Mouse (Mus musculus): Measurements from ENCODE around the gene Ddb1. TPM values are rescaled to one million over a fixed set of nuclear protein-coding genes. Genes with fewer than 3 reads are reported as not detected.

The Ddb1 gene
- polyA plus RNA-seq, 1 experiment from 2014 or later: 277 TPM

GRCm38 (mm10) chr19:10587231-10587630 lies 17.9 kb upstream of the Ddb1 start:
- no peak overlapping the region for H3K4me3 ChIP-seq (ENCODE audit: low read length)
- 84% methylated on average over 8 of the region's 8 CpGs for WGBS
- peaks cover 8% of the 10 kb centered on the region for H3K36me3 ChIP-seq (ENCODE audit: control insufficient read depth, insufficient read depth)
- H3K4me1 ChIP-seq (ENCODE audit: control insufficient read depth, insufficient read depth, low read length): no peaks in the 10 kb centered on the region; the same call in 1 of the 2 replicates
- H3K27me3 ChIP-seq (ENCODE audit: control insufficient read depth, insufficient read depth, low read length): no peaks in the 10 kb centered on the region
- no peak overlapping the region for H3K9ac ChIP-seq (ENCODE audit: low read length)
- no peak overlapping the region for H3K27ac ChIP-seq (ENCODE audit: low read length)
- H3K9me3 ChIP-seq (replicated peaks; ENCODE audit: control insufficient read depth, low read length): no peaks in the 10 kb centered on the region
- ATAC-seq (replicated peaks; ENCODE audit: extremely low read depth, insufficient read depth, low FRiP score): no peak
- H3K4me2 ChIP-seq (ENCODE audit: low read depth, low read length): no peak overlapping the region

DNA sequence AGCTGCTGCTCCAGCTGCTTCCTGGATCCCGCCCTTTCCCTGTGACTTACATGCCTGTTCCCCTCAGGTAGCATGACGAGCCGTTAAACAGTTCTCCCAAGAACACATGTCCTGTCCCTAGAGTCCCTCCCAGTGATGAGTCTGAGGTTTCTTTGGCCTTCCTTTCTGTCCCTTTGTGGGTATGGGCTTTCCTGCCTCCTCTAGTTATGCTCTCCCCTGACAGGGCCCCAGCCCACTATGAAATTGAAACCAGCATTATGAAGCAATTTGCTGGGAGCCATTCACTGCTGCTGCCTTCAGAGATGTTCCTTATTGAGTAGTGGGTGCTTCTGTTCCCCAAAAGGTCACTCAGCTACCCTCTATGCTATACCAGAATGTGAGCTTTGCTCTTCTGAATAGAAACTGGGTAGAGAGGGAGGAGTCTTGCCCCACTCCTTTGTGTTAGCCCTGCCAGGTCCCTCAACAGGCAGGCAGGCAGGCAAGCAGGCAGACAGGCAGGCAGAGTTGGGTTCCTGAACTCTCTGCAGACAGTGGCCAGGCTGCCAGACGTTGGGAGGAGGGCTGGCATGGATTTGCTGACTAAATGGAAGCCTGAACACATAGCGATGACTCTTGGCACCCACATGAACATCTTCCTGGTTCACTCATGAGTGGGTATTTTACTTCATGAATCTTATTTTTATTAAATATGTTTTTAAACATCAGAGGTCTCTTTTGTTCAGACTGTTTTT lies 15.8 kb upstream of the Ddb1 start:
- 63% methylated on average over 5 of the region's 5 CpGs for WGBS
- no peak for ATAC-seq (replicated peaks; ENCODE audit: extremely low read depth, insufficient read depth, low FRiP score)
- no peak overlapping the region for H3K4me2 ChIP-seq (ENCODE audit: low read depth, low read length)
- H3K27ac ChIP-seq (ENCODE audit: low read length): no peak overlapping the region
- H3K27me3 ChIP-seq (ENCODE audit: control insufficient read depth, insufficient read depth, low read length): no peaks in the 10 kb centered on the region
- peaks cover 8% of the 10 kb centered on the region for H3K36me3 ChIP-seq (ENCODE audit: control insufficient read depth, insufficient read depth)
- H3K9ac ChIP-seq (ENCODE audit: low read length): no peak overlapping the region
- no peaks in the 10 kb centered on the region for H3K4me1 ChIP-seq (ENCODE audit: control insufficient read depth, insufficient read depth, low read length)
- H3K4me3 ChIP-seq (ENCODE audit: low read length): no peak overlapping the region
- no peaks in the 10 kb centered on the region for H3K9me3 ChIP-seq (replicated peaks; ENCODE audit: control insufficient read depth, low read length)

DNA sequence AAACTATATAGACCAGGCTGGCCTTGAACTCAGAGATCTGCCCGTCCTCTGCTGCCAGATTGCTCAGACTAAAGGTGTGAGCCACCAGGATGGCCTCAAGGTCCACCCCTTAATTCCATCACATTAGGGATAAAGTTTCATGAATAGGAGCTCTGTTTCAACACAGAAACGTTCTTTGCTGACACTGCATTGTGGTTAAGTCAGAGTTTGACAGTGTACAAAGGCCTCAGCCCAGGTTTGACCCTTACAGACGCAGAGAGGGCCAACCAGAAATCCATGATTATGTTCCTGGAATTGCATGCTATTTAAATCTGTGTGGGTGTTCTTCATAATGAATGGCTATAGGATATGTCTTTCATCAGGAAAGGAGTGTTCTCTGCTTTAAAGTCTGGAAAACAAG lies 14.8 kb upstream of the Ddb1 start:
- no peak overlapping the region for H3K27ac ChIP-seq (ENCODE audit: low read length)
- 70% methylated on average over 3 of the region's 3 CpGs for WGBS
- no peak for ATAC-seq (replicated peaks; ENCODE audit: extremely low read depth, insufficient read depth, low FRiP score)
- no peaks in the 10 kb centered on the region for H3K9me3 ChIP-seq (replicated peaks; ENCODE audit: control insufficient read depth, low read length)
- H3K36me3 ChIP-seq (ENCODE audit: control insufficient read depth, insufficient read depth): peaks cover 6% of the 10 kb centered on the region
- H3K4me1 ChIP-seq (ENCODE audit: control insufficient read depth, insufficient read depth, low read length): no peaks in the 10 kb centered on the region
- H3K9ac ChIP-seq (ENCODE audit: low read length): no peak overlapping the region
- H3K27me3 ChIP-seq (ENCODE audit: control insufficient read depth, insufficient read depth, low read length): no peaks in the 10 kb centered on the region
- H3K4me2 ChIP-seq (ENCODE audit: low read depth, low read length): no peak overlapping the region
- H3K4me3 ChIP-seq (ENCODE audit: low read length): no peak overlapping the region

GRCm38 (mm10) chr19:10591659-10592377 lies 13.3 kb upstream of the Ddb1 start:
- Histone ChIP-seq H3K27ac (ENCODE audit: low read length) (no peak overlapping the region), H3K4me2 (ENCODE audit: low read depth, low read length) (no peak overlapping the region), H3K9me3 (replicated peaks; ENCODE audit: control insufficient read depth, low read length) (no peaks in the 10 kb centered on the region), H3K4me3 (ENCODE audit: low read length) (no peak overlapping the region), H3K4me1 (ENCODE audit: control insufficient read depth, insufficient read depth, low read length) (no peaks in the 10 kb centered on the region), H3K9ac (ENCODE audit: low read length) (no peak overlapping the region), H3K36me3 (ENCODE audit: control insufficient read depth, insufficient read depth) (peaks cover 6% of the 10 kb centered on the region), H3K27me3 (ENCODE audit: control insufficient read depth, insufficient read depth, low read length) (no peaks in the 10 kb centered on the region)
- no peak for ATAC-seq (replicated peaks; ENCODE audit: extremely low read depth, insufficient read depth, low FRiP score)
- 88% methylated on average over 6 of the region's 6 CpGs for WGBS

DNA sequence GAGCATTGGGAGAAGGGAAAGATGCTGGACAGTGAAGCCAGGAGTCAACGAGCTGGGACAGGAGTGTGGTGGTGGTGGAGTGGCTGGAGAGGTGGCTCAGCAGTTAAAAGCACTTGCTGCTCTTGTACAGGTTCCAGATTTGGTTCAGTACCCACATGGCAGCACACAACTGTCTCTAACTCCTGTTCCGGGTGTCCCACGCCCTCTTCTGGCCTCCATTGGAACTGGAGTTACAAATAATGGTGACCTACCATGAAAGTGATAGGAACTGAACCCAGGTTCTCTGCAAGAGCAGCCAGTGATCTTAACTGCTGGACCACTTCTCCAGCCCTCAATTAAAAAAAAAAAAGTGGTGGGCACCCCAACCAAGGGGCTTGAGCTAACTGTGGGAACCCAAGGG lies 6.9 kb upstream of the Ddb1 start:
- ATAC-seq (replicated peaks; ENCODE audit: extremely low read depth, insufficient read depth, low FRiP score): no peak
- Histone ChIP-seq H3K27ac (ENCODE audit: low read length) (no peak overlapping the region), H3K4me1 (ENCODE audit: control insufficient read depth, insufficient read depth, low read length) (peaks cover 9% of the 10 kb centered on the region; the same call in 1 of the 2 replicates), H3K36me3 (ENCODE audit: control insufficient read depth, insufficient read depth) (no peaks in the 10 kb centered on the region), H3K9me3 (replicated peaks; ENCODE audit: control insufficient read depth, low read length) (no peaks in the 10 kb centered on the region), H3K4me3 (ENCODE audit: low read length) (no peak overlapping the region), H3K4me2 (ENCODE audit: low read depth, low read length) (no peak overlapping the region), H3K9ac (ENCODE audit: low read length) (no peak overlapping the region), H3K27me3 (ENCODE audit: control insufficient read depth, insufficient read depth, low read length) (no peaks in the 10 kb centered on the region)
- WGBS: 31% methylated on average over 3 of the region's 3 CpGs

DNA sequence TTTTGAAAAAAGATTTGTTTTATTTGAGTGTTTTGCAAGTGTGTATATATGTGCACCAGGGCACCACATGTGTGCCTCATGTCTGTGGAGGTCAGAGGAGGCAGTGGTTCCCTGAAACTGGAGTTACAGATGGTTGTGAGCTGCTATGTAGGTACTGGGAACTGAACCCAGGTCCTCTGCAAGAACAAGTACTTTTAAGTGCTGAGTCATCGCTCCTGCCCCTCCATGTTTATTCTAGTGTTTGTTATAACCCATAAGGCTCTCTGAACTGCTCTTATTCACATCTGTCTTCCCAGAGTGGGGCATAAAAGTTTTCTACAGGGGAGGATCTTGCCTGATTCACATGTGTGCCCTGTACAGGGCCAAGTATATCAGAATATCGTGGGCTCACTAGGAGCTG lies 5.5 kb upstream of the Ddb1 start:
- no peak for ATAC-seq (replicated peaks; ENCODE audit: extremely low read depth, insufficient read depth, low FRiP score)
- H3K27me3 ChIP-seq (ENCODE audit: control insufficient read depth, insufficient read depth, low read length): no peaks in the 10 kb centered on the region
- no peak overlapping the region for H3K4me3 ChIP-seq (ENCODE audit: low read length)
- H3K4me1 ChIP-seq (ENCODE audit: control insufficient read depth, insufficient read depth, low read length): peaks cover 11% of the 10 kb centered on the region
- no peak overlapping the region for H3K9ac ChIP-seq (ENCODE audit: low read length)
- H3K4me2 ChIP-seq (ENCODE audit: low read depth, low read length): no peak overlapping the region
- WGBS: 83% methylated on average over 2 of the region's 2 CpGs
- no peaks in the 10 kb centered on the region for H3K9me3 ChIP-seq (replicated peaks; ENCODE audit: control insufficient read depth, low read length)
- no peak overlapping the region for H3K27ac ChIP-seq (ENCODE audit: low read length)
- no peaks in the 10 kb centered on the region for H3K36me3 ChIP-seq (ENCODE audit: control insufficient read depth, insufficient read depth)

DNA sequence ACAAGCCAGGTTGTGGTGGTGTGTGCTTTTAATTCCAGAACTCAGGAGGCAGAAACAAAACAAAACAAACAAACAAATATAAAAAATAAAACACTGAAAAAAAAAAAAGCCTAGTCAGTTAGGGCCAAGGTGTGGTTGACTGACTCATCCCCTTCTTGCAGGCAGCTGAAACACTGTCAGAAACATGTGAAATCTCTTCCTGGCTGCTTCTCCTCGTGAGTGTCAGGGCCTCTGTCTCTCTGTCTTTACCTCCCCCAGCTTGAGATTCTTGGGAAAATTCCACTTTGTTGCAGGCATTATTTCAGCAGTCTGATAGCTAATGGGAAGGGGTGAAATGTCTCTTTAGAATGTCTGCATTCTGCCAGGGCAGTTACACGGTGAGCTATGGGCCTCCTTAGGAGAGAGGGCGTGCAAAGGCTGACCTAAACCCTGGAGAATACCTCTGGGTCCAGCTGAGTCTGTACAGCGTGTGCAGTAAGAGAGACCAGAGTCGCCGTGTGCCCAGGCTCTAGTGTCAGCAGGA lies 2.8 kb upstream of the Ddb1 start:
- H3K4me2 ChIP-seq (ENCODE audit: low read depth, low read length): peak overlapping the region; percentile 67
- H3K9ac ChIP-seq (ENCODE audit: low read length): peak overlapping the region; percentile 72
- peaks cover 21% of the 10 kb centered on the region for H3K4me1 ChIP-seq (ENCODE audit: control insufficient read depth, insufficient read depth, low read length)
- H3K36me3 ChIP-seq (ENCODE audit: control insufficient read depth, insufficient read depth): no peaks in the 10 kb centered on the region
- WGBS: 14% methylated on average over 6 of the region's 6 CpGs
- H3K4me3 ChIP-seq (ENCODE audit: low read length): peak overlapping the region; percentile 42
- no peaks in the 10 kb centered on the region for H3K27me3 ChIP-seq (ENCODE audit: control insufficient read depth, insufficient read depth, low read length)
- no peak for ATAC-seq (replicated peaks; ENCODE audit: extremely low read depth, insufficient read depth, low FRiP score)
- H3K9me3 ChIP-seq (replicated peaks; ENCODE audit: control insufficient read depth, low read length): no peaks in the 10 kb centered on the region
- H3K27ac ChIP-seq (ENCODE audit: low read length): peak overlapping the region; percentile 86

- H3K27me3 ChIP-seq (ENCODE audit: control insufficient read depth, insufficient read depth, low read length): no peaks in the 10 kb centered on the region
- peak overlapping the region; percentile 86 for H3K27ac ChIP-seq (ENCODE audit: low read length)
- H3K9ac ChIP-seq (ENCODE audit: low read length): peak overlapping the region; percentile 72
- H3K4me2 ChIP-seq (ENCODE audit: low read depth, low read length): peak overlapping the region; percentile 67
- H3K36me3 ChIP-seq (ENCODE audit: control insufficient read depth, insufficient read depth): peaks cover 3% of the 10 kb centered on the region
- H3K4me3 ChIP-seq (ENCODE audit: low read length): peak overlapping the region; percentile 42
- peak; percentile 53 for ATAC-seq (replicated peaks; ENCODE audit: extremely low read depth, insufficient read depth, low FRiP score)
- WGBS: 1% methylated on average over 9 of the region's 9 CpGs
- H3K4me1 ChIP-seq (ENCODE audit: control insufficient read depth, insufficient read depth, low read length): peaks cover 21% of the 10 kb centered on the region
- H3K9me3 ChIP-seq (replicated peaks; ENCODE audit: control insufficient read depth, low read length): no peaks in the 10 kb centered on the region
Measured at GRCm38 (mm10) chr19:10602787-10603186, 2.3 kb upstream of the Ddb1 start.

Data from heart, embryonic 16.5 days (tissue).